Mouse (Mus musculus): ENCODE results near the gene Rnf40.

DNA sequence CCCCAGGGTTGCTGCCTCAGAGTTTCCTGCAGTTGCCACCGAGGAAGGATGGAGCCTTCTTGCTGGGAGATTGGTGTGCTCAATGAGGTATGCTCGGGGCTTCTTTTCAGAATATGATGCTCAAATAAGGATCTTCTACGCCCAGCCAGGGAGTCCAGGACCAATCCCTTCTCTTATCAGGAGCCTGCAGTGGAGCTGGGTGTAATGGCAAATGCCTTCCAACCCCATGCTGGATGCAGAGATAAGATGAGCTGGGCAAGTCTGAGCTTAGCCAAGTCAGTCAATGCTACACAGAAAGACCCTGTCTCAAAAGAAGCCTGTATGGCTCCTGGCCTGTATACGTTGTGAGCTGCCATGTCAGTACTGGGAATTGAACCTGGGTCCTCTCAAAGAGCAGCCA is 37.9 kb downstream of the Rnf40 start:
- no peak for TF ChIP-seq CTCF (conservative IDR thresholded peaks at IDR 0.05; ENCODE audit: low read length)
- no peak for TF ChIP-seq POU5F1 (IDR thresholded peaks at IDR 0.05; ENCODE audit: borderline replicate concordance, low read length)

Measured in E14TG2a.4 (cell line).